Mouse (Mus musculus) right cerebral cortex, adult 18-20 months (tissue): Measurements from ENCODE around the gene Ankrd17.

ENCODE experiments used
- DNase-seq: peaks from one replicate; pipeline ENCODE4 v3.0.0; 2022; ENCODE audit warnings: mixed read lengths

Gene Ankrd17

DNA sequence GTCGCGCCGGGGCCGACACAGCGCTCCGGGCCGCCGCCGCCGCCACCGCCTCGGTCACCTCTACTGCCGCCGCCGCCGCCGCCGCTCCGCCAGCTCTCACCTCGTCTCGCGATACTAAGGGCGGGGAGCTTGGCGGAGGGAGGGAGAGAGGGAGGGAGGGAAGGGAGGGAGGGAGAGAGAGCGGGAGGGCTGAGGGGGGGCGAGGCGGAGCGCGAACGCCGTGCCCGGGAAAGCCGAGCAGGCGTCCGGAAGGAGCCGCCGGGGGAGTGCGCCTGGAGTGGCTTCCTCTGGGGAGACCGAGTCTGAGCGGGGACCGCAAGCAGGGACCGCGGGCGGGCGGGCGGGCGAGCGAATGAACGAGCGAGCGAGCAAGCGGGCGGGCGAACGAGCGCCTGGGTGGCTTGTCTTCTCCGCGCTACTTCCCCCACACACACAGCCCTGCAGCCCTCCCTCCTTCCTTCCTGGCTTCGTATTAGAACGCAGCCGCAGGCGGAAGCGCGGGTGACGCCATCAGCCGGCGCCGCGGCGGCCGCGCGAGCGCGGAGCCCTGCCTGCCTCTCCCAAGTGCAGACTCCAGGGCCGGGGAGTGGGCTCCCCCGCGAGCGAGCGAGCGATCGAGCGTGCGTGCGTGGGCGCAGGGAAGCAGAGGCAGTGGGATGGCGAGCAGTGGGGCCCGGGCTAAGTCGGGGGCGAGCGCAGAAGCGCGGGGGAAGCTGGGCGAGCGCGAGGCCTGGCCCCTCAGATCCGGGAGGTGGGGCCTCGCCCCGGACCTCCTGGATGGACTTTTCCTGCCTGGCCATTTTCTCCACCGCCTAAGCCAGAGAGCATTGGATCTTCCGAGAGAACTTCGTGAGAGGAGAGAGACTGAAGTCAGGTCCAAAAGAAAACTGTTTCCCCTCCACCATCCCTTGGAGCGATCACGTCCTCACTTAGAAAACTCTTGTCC, at the start of gene Ankrd17:
Gene Ankrd17 (minus strand): TSS at position 457 of the 946 bp plus-strand sequence.
- peak; percentile 94 for DNase-seq

DNA sequence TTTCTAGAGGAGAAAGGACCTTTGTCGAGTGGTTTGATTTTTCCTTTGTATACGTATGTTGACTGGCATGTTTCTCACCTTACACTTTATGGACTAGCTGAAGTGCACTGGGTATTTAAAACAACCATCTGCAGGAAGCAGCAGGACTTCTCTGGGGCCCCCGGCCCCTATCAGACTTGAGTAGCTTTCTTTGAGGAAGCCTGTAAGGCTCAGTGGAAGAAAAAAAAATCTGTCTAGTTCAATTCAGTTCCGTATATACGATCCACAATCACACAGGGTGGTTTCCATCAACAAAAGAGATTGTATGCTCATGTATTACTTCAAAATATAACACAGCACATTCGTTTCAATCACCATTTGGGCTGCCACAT, 48.5 kb upstream of the Ankrd17 start:
- no peak for DNase-seq

DNA sequence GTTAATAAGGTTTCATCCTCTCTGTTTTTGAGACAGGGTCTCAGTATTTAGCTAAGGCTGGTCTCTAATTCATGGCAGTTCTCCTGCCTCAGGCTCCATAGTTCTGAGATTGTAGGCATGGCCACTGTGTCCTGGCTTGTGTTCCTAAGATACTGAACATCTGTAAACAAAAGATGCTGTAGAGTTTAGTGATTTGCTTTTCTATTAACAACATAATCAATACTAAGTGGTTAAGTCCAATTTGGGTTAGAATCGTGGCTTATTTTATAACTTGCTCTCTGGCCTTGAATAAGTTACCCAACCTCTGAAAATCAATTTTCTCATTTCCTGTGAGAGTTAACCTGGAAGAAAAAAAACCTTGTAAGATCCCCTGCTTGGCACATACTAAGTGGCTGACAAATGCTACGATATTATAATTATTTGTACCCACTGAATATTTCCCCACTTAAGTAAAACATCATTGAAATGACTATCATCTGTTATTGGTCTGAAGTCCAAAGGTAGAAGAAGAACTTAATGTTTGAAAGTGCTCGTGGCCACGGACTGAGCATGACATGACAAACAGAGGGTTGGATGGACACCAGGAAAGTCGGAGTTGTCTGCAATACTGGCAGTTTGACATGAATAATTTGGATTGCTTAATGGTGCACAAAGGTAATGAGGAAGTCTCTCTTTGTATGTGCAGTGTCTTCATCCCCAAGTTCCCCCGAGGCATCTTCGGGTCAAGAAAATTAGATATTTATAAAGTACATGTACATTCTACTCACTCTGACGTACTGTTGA, 48.0 kb upstream of the Ankrd17 start:
- DNase-seq: no peak

DNA sequence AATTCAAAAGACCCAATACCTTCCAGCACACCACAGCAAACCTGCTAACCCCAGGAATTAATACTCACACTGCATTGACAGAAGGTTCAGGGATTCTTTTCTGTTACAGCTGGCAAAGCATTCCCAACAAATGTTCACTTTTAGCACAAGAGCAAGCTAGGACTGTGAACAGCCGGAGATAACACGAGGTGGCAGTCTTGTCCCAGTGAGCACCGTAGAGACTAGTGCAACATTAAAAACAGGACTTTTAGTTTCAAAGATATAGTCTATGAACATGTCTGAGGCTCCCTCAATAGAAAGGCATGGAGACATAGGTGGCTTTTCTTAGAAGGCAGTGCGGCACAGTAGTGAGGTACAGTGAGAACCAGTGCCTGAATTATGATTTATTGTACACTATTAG, 38.8 kb upstream of the Ankrd17 start:
- peak; percentile 62 for DNase-seq

DNA sequence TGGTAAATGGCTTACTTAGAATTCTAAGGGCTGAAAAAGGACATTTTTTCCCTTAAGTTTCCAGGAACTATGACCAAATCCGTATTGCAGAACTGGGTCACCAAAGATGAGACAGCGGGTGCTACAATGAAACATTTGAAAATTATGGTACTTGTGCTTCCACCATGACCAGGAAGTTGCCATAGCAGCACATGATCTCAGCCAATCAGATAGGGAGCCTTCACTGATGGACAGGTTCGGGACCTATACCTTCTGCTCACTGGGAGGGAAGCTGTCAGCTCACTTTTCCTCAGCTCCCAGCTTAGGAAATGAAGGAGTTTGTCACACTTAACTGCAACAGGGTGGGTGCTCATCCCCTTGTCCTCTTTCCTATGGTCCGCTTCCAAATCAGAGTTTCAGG, 30.4 kb upstream of the Ankrd17 start:
- peak; percentile 7 for DNase-seq

DNA sequence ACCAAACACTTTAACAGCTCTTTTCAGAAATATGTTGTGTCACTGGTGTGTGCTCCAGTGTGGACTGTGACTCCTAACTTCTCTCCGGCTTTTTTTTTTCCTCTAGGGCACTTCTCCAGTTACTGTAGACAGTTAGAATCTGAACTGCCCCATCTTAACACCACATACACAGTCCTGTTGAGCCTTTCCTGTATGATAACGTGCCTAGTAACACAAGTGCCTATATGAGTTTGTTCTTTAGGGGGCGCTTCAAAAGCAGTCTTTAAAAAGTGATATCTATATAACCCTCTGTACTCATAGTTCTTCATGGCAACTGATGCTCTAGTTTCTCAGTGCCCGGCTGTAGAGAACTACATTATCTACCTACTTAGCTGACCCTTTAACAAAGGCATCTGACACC, 27.9 kb upstream of the Ankrd17 start:
- no peak for DNase-seq

DNA sequence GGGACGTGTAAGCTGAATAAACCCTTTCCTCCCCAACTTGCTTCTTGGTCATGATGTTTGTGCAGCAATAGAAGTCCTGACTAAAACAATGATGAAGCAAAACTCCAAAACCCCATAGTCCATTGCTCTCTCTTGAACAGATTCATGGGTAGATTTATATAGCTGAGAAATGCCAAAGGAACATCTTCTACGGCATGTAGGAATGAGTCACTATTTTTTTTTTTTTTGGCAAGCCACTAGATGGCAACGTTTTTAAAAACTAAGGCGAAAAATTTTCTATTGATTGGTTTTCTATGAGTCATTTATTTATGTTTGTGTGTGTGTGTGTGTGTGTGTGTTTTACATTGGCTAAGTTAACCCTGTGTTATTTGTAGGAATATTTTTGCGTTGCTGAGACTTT, 27.4 kb upstream of the Ankrd17 start:
- DNase-seq: no peak

DNA sequence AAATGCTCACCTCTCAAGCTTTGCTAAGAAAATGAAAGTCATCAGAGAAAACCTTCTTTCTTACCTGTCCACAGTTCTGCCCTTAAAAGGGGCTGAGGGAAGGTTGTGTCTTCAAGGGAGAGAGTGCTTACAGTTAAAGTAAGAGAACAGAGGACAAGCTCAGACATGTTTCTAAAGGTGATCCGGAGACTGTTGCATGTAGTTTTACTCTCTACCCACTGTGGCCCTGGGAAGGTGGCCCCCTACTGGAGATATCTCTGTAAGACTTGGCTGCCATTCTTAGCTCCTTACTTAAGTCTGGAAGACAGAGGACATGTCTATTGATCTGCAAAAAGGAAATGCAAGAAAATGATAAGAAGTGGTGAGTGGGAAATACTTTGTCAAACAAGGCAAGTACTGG, 16.7 kb upstream of the Ankrd17 start:
- no peak for DNase-seq

DNA sequence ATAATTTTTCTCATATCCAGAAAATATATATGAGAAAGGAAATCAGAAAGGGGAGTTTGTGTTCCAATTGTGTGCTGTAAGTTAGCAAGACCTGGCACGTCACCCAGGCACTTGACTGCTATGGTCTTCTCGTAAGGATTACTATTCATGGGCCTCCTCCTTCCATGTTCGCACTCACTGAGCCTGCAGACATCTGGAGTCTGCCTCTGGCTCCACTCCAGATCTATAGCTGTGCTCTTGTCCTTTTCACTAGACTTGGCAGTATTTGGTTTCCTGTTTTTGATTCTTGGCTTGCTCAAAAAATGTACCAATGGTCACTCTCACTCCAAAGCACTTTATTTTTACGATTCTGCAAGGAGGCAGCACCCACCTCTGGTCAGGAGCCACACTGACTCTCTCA, 15.1 kb upstream of the Ankrd17 start:
- no peak for DNase-seq

DNA sequence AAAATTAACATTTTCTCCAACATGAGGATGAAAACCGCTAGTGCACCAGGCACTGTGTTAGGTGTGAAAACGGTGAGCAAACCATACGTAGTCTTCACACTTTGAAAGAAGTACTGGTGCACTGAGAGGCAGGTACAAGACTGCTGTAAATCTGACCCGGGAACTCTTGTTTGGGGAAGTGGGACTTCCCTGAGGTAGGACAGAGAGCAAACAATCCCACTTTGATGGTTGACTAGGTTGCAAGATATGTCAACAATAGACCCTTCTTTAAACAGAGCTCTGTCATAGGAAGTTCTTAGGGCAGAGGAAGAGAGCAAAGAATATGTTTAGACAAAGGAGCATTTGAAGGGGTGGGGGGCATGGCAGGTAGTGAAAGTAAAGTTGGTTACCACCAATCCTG, 7.3 kb upstream of the Ankrd17 start:
- DNase-seq: no peak

DNA sequence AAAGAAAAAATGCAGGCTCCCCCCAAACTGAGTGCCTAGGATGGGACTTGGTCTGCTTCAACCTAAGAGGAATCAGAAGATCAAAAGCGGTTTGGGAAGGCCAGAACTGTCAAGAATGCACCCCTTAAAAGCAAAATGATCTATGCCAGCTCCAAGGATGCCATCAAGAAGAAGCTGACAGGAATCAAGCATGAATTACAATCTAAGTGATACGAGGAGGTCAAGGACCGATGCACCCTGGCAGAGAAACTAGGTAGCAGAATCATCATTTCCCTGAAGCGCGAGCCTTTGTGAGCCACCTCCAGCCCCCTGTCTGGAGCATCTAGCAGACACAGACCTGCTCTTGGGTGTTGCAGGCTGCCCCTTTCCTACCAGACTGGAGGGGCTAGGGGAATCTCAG, 4.0 kb upstream of the Ankrd17 start:
- no peak for DNase-seq

DNA sequence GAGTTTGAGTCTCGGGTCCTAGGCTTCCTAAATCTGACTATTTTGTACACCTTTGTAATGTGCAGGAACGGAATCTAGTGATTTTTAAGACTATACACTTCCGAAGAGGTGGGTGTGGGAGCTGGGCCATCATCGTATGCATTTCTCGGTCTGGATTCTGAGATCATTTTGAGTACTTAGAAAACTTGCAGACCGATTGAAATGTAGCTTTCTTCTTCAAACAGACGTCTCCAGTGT, 608 bp upstream of the Ankrd17 start, which contains the start of gene Gm9958:
Gene Gm9958 (plus strand): TSS at position 138 of the 237 bp plus-strand sequence.
- no peak for DNase-seq

DNA sequence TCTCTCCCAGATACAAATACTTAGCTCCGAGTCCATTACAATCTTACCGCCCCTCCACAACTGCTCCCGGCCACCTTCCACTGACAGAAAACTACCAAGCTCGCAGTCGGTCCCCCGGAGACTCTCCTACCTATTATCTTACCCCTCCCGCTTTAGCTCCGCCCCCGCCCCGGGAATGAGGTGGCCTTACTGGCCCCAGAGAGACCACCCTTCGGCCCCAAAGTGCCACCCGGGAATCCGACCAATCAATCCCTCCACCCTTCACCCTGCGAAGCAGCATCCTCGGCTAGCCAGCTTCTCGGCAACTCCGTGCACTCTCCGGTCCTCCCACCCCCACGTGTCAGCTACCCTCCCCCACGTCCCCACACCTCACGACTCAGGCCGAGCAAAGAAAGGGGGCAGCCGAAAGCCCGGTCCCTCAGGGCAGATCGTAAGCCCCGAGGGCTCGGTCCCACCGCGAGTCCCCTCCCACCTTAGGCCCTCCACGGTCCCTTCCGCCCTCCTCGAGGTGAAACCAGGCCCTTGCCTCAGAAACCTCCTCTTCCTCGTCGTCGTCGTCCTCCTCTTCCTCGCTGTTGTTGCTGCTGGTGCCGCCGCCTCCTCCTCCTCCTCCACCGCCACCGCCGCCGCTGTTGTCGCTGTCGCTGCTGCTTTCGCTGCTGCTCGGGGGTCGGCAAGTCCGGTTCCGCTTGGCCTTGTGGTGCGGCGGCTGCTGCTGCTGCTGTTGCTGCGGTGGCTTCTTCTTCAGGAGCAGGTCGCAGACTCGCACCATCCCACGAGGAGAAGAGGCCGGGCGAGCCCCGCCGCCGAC, 1.0 kb downstream of the Ankrd17 start:
- DNase-seq: peak; percentile 30

DNA sequence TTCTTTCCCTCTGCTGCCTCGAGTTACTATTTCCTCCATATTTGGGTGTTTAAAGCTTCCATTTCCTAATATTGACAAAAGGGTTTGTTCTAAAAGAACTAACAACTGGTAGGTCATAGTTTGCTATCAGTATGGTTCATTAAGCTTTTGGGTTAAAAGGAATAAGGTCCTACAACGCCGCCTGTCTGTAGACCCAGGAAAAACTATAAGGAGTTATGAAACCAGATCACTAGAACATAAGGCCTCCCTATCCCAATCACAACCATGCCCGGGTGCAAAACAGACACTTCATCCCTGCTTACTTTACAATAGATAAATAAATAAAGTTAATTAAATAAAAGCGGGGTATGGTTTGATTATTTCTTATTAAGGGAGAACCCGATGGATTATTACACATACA, 1.9 kb downstream of the Ankrd17 start:
- peak; percentile 80 for DNase-seq

DNA sequence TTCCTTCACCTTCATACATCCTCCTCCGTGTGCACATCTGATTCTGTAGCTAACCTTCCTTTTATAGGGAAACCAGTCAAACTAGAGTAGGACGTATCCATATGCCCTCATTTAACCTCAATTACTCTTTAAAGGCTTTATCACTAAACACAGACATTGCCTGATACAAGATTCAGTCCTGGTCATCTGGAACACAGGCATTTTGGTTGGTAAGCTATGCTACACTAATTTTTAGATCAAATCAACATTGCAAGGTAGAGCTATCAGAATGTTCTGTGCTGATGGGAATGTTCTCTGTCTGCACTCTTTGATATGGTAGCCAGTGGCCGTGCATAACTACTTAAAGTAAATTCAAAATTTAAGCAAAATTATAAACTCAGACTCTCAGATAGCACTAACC, 10.6 kb downstream of the Ankrd17 start:
- DNase-seq: no peak

DNA sequence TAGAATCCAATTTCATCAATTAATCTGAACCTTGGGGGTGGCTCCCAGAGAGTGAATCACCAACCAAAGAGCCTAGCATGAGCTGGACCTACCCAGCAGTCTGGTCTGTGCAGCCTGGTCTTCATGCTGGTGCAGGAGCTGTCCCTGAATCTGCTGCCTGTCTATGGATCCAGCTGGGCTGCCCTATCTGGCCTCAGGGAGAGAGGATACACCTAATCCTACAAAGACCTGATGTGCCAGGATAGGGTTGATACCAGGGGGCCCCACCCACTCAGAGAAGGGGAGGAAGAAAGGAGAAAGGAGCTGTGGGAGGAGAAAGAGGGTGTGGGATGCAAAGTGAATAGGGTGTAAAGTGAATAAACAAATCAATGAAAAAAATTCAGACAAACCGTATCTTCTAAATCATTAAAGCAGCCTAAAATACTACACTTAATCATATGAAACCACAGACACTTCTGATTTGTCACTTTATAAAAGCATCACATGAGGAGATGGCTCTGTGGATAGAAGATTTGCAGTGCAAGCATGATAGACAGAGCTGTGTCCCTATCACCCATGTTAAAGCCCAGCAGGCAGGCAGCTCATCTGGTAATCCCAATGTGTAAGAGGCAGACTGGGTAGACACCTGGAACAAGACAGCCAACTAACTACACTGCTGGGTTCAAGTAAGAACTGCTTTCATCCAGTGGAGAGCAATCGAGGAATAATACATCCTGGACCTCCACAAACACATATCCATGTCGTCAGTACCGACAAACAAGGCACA, 12.6 kb downstream of the Ankrd17 start:
- no peak for DNase-seq

DNA sequence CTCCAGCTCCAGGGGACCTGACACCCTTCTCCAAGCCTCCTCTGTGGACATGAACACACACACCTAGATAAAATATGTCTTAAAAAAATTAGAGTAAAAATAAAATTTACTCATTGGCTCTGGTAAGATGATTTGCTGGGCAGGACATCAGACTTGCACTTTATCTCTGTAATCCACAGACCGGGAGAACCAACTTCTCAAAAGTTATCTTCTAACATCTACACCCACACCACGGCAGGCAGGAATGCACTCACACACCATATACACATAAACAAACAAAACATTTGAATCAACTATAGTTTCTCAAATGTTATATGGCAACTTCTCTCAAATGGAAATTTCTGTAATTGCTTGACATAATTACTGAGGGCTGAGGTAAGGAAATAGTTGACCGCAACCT, 19.5 kb downstream of the Ankrd17 start:
- no peak for DNase-seq

DNA sequence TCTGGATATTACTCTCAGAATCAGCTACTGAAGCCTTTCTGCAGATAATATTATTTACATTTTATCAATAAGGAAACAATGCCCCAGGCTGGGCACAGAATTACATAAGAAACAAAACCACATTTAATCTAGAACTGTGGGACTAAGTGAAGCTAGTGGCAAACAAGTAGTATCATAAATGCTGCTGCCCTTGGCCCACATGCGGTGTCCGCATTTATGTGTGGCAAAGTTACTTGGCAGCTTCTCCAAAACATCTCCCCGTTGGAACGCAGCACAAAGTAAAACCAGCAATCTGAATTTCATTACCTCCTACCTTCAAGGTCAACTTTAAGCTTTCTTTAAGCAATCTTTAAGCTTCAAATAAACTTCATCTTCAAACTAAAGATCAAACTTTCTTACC, 25.5 kb downstream of the Ankrd17 start:
- no peak for DNase-seq

DNA sequence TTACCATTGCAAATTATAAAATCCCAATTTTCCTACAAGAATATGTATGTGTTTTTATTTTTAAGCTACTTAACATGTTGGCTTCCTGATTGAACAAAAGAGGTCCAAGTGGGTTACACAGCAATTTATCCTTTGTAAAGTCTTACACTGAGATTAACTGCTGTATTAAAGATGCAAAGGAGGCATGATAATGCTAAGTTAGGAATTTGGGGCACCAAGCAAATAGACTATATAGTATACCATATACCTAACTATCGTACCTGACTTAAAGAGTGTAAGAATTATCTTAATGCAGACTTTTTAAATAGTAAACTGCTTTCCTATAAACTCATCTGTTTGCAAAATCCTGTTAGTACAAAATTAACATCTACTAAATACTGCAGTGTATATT, 26.4 kb downstream of the Ankrd17 start:
- no peak for DNase-seq

DNA sequence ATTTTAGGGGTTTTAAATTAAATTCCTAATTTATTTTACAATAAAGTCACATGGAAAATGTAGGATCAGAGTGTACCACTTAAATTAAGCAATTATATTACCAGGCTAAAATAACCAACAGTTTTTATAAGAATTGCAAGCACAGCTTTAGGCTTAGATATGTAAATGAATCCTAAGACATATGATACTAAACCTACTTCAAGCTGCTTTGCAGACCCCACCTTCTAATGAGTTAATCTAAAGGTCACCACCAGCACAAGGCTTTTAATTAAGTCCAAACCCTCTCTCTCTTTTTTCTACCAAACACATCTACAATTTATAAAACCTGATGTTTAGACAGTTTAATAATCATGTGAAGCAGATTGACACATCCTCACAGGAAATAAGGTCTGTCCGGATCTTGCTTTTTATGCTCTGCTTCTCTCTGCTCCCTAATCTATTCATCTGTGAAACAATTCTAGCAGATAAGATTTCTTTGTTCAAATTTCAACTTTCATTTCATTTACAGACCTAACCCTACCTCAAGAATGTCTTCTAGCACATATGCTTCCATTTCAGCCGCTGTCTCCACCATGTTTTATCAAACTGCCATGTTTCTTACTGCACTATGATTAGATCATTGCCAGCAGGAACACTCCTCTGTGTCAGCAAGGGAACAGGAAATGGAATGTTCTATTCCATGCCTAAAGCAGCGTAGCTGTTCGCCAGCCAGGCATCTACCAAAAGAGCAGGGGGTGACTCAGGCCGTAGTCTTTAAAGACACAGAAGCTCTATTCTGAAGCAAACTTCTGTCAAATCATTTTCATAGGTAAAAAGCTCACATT, 27.0 kb downstream of the Ankrd17 start:
- peak; percentile 63 for DNase-seq

DNA sequence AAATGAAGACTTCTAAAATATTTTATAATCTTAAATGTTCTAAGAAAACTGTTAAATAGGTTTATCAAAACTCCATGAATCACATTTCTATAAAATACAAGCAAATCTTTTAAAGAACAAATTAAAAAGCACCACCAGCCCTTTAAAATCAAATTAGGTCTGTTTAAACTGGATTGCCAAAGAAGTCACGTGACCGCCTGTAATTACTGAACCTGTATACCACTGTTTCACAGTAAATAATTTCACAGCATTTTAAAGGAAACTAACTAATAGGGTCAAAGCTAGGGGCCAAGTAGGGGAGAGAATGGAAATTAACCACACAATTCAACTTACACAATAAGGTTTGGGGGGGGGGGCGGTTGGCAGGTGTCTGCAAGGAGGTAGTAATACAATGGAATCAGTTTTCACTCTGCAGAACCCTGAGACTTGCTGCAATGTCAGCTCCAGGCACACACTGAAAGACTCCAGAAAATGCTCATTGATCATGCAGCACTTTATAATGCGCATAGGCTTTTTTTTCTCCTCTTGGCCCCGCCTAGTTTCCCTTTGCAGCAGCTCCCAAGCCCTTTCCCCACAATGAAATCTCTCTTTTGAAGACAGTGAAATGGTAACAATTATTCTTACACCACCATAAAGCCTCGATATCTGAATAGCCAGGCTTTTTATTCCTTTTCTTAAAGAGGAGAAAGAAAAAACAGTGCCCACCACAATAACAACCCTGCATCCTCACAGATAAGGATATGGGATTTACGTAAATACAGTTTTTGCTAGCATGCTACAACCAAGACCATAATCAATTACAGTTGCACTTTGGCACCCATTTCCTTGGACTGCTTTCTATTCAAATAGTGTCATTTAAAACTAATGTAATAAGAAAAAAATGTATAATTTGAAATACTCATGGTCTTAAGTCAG, 27.9 kb downstream of the Ankrd17 start:
- no peak for DNase-seq
